Mouse (Mus musculus) liver, adult 2 months (tissue): ENCODE data around the gene Vps11. TPM values are rescaled to one million over a fixed set of nuclear protein-coding genes. Genes with fewer than 3 reads are reported as not detected.
"Not testable (repeated sequence)": the region's sequence is repeated elsewhere in the genome, so short reads cannot be mapped to it uniquely, and the experiment has no call there.

Experiments
- DNase-seq: peaks from one replicate; pipeline ENCODE4 v3.0.0-alpha.2; 2011; ENCODE audit warnings: low read depth, low spot score; ENCODE audit errors: extremely low read depth
- H3K27ac ChIP-seq: fragments of 200-500 bp; replicated peaks from 2 replicates; pipeline ENCODE4 v1.5.1; 2012; ENCODE audit warnings: low read depth, mild to moderate bottlenecking, control low read depth, inconsistent platforms, low read length; ENCODE audit not compliant: insufficient read depth
- H3K27me3 ChIP-seq: fragments of 200-500 bp; 2 replicates; pipeline ENCODE4 v1.6.1; 2012; ENCODE audit warnings: mild to moderate bottlenecking, moderate library complexity, low read length, inconsistent platforms; ENCODE audit not compliant: control insufficient read depth, insufficient read depth
- H3K36me3 ChIP-seq: fragments of 200-500 bp; 2 replicates; pipeline ENCODE4 v1.6.1; 2012; ENCODE audit warnings: low read length, inconsistent platforms; ENCODE audit not compliant: control insufficient read depth, insufficient read depth
- H3K4me1 ChIP-seq: fragments of 200-500 bp; 2 replicates; pipeline ENCODE4 v1.6.1; 2011; ENCODE audit warnings: low read length; ENCODE audit not compliant: control insufficient read depth, insufficient read depth
- H3K4me3 ChIP-seq: fragments of 200-500 bp; 2 replicates; pipeline ENCODE4 v1.5.1; 2011; ENCODE audit warnings: low read depth, mild to moderate bottlenecking, control low read depth, low read length, moderate library complexity; ENCODE audit not compliant: insufficient read depth
- H3K79me2 ChIP-seq: fragments of 200-500 bp; 2 replicates; pipeline ENCODE4 v1.6.1; 2012; ENCODE audit warnings: inconsistent platforms, mild to moderate bottlenecking, low read length, moderate library complexity; ENCODE audit not compliant: control insufficient read depth, insufficient read depth
- H3K9ac ChIP-seq: fragments of 200-500 bp; 2 replicates; pipeline ENCODE4 v1.6.1; 2012; ENCODE audit warnings: low read depth, mild to moderate bottlenecking, control low read depth, inconsistent platforms, low read length
- CTCF ChIP-seq: fragments of 200-500 bp; IDR thresholded peaks from 2 replicates; pipeline ENCODE4 v1.5.1; 2011; ENCODE audit warnings: low read depth, low read length, control low read depth
- POLR2A ChIP-seq: fragments of 200-500 bp; IDR thresholded peaks from 2 replicates; pipeline ENCODE4 v1.6.1; 2011; ENCODE audit warnings: low read length, control low read depth; ENCODE audit not compliant: insufficient read depth; ENCODE audit errors: extremely low read depth
- WGBS: fragments of 180-500 bp; shearing (Covaris S2); methylation state at CpG from one replicate; pipeline ENCODE4 v1.1.7; 2018; 5-methylcytosine and 5-hydroxymethylcytosine counted together
- polyA plus RNA-seq: library from polyadenylated mRNA; depleted of rRNA; stranded (reverse); fragments of >200 nt; gene quantifications from 2 replicates; pipeline ENCODE4 v1.2.3, GENCODE M21; 2012
- total RNA-seq: library from RNA; depleted of rRNA; stranded (reverse); fragments of >200 nt; gene quantifications from 2 replicates; pipeline ENCODE4 v1.2.3, GENCODE M21; 2014

The Vps11 gene
- total and polyA plus RNA-seq, 2 experiments: 14.5 to 17.0 TPM

DNA sequence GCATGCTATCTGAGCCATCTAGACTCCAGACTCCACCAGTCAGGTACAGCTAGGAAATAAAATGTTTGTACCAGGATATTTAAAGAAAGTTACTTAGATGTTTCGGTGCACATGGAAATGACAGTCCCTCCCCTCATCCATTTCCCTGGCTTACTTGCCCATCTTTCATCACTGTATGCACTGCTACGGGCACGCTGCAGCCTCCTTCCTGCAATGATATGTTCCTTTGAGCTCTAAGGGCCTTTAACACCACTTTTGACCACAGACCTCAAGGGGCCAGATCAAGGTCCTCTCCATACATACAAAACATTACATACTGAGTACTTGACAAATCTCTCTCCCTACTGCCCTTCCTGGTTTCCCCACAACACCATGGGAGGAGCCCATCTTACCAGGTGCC is 24.5 kb downstream of the Vps11 start:
- no peak overlapping the region for H3K9ac ChIP-seq
- 91% methylated on average over 3 of the region's 3 CpGs for WGBS
- DNase-seq: no peak
- H3K4me3 ChIP-seq: no peak overlapping the region
- no peaks in the 10 kb centered on the region for H3K27me3 ChIP-seq
- TF ChIP-seq POLR2A: no peak
- no peak for TF ChIP-seq CTCF
- no peak overlapping the region for H3K27ac ChIP-seq
- H3K36me3 ChIP-seq: peaks cover 15% of the 10 kb centered on the region; the same call in 1 of the 2 replicates
- H3K4me1 ChIP-seq: peaks cover 6% of the 10 kb centered on the region
- H3K79me2 ChIP-seq: 0 out of 2 replicates have a peak, but pooled peaks cover 4% of the 10 kb centered on the region

DNA sequence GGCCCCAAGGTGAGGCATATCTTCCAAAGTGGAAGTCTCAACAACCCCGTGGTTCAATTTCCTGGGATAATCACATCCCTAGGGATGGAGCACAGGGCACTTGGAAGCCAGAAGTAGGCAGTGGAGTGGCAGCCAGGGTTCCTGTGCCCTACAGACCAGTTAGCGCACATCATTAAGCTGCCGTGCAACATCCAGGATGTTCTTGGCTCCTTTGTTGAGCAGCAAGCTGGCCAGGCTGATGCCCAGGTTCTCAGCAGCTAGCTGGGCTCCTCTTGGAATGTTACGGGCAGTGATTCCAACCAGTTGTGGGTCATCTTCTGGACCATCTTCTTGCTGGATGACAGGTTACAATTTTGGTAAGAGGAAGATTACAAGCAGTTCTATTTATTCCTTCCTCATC is 25.0 kb downstream of the Vps11 start:
- not testable (repeated sequence) for H3K27ac ChIP-seq, H3K4me3 ChIP-seq, H3K79me2 ChIP-seq, H3K4me1 ChIP-seq, H3K9ac ChIP-seq, DNase-seq, H3K27me3 ChIP-seq
- peaks cover 20% of the 10 kb centered on the region; the same call in 1 of the 2 replicates for H3K36me3 ChIP-seq
- 53% methylated on average over 4 of the region's 4 CpGs for WGBS

DNA sequence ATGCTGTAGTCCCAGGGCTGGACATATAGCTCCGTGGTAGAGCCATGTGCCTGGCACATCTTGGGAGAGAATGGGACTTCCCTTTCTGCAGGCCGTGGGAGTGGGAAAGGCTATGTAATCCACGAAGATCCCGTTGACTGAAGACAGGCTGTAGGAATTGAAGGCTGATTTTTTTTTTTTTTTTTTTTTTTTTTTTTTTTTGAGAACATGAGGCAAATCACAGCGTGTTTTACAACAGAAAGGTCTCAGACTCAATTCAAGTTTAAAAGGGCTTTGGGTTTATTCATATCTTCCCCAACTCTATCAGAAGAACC is 25.4 kb downstream of the Vps11 start:
- DNase-seq: no peak
- no peak overlapping the region for H3K4me3 ChIP-seq
- H3K36me3 ChIP-seq: peaks cover 21% of the 10 kb centered on the region; the same call in 1 of the 2 replicates
- peak overlapping the region; percentile 55; the same call in 1 of the 2 replicates for H3K9ac ChIP-seq
- no peak overlapping the region for H3K27ac ChIP-seq
- H3K79me2 ChIP-seq: no peaks in the 10 kb centered on the region; the same call in 1 of the 2 replicates
- TF ChIP-seq CTCF (no peak), POLR2A (no peak)
- 16% methylated on average over 5 of the region's 5 CpGs for WGBS
- peaks cover 6% of the 10 kb centered on the region for H3K4me1 ChIP-seq
- no peaks in the 10 kb centered on the region for H3K27me3 ChIP-seq

DNA sequence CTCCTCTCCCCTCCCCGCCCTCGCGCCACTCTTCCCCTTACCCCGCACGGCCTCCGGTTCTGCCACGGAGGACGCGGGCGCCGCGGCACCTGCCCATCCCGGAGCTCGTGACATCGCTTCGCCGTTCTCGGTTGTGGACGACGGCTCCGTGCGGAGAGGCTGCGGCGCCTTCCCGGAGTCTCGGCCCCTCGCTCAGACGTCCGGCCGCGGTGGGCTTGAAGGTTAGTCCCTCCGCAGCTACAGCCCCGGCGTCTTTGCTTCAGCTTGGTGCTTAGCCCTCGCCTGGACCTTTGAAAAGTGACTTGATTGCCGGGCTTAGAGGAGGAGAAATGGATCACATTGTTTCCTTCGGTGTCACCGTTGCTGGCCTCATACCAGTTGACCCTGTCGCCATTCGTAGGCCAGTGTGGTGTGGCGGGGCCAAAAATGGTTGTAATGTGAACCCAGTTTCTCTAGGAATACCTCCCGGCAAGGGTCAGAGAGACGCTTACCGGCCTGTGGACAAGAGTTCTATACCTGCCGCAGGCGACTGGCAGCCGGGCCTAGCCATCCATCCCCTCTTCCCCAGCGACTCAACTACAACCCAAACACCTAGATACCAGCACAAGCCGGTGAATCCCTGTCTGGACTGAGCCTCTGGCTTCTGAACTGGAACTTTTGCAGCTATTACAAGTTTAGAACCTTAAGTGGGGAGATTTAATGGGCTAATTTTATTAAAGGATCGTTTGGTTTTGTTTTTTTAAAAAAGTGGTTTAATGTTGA is 26.0 kb downstream of the Vps11 start:
- Histone ChIP-seq H3K9ac (peak overlapping the region; percentile 91), H3K4me1 (peaks cover 6% of the 10 kb centered on the region), H3K36me3 (peaks cover 24% of the 10 kb centered on the region; the same call in 1 of the 2 replicates), H3K4me3 (peak overlapping the region; percentile 75), H3K27me3 (no peaks in the 10 kb centered on the region), H3K79me2 (no peaks in the 10 kb centered on the region; the same call in 1 of the 2 replicates), H3K27ac (peak overlapping the region; percentile 62)
- TF ChIP-seq POLR2A (no peak), CTCF (no peak)
- peak; percentile 68 for DNase-seq
- under 1% methylated on average over 46 of the region's 50 CpGs for WGBS

DNA sequence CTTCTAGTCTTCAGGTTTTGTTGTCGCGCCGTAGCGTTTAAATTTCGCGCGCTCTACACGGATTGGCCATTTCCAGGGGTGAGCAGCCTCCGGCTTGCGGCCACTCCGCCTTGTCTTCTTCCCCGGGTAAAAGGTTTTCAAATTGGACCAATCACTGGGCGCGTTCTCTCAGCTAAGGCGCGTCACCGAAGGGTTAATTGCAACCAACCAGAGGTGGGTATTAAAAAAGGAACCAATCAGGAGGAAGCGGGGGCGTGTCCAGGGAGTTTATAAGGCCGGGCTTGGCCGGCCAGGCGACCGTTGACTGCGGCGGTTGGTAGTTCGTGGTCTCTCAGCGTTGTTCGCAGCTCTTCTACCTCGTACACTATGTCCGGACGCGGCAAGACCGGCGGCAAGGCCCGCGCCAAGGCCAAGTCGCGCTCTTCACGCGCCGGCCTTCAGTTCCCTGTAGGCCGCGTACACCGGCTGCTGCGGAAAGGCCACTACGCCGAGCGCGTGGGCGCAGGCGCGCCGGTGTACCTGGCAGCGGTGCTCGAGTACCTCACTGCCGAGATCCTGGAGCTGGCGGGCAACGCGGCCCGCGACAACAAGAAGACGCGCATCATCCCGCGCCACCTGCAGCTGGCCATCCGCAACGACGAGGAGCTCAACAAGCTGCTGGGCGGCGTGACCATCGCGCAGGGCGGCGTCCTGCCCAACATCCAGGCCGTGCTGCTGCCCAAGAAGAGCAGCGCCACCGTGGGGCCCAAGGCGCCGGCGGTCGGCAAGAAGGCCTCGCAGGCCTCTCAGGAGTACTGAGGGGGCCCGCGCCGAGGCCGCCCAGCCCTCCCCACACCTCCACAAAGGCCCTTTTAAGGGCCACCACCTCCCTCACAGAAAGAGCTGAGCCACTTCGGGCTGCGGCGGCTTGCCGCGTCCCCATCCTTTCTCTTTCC is 26.8 kb downstream of the Vps11 start, which contains the start of gene H2afx:
Gene H2afx, plus strand, starts transcription at position 299 of the 935 bp plus-strand sequence.
- H3K27ac ChIP-seq: peak within 1 kb of the TSS; percentile 62
- peak within 1 kb of the TSS; percentile 75 for H3K4me3 ChIP-seq
- peak; percentile 98 for DNase-seq
- H3K79me2 ChIP-seq: no peaks in the 10 kb centered on the region; the same call in 1 of the 2 replicates
- peak within 1 kb of the TSS; percentile 91 for H3K9ac ChIP-seq
- TF ChIP-seq CTCF (peak; percentile 49), POLR2A (peak; percentile 99)
- peaks cover 6% of the 10 kb centered on the region for H3K4me1 ChIP-seq
- H3K27me3 ChIP-seq: no peaks in the 10 kb centered on the region
- under 1% methylated on average over 91 of the region's 91 CpGs for WGBS
- peaks cover 24% of the 10 kb centered on the region; the same call in 1 of the 2 replicates for H3K36me3 ChIP-seq
